Mouse (Mus musculus) layer of hippocampus, adult 9-11 months (tissue): ENCODE measurements around the gene Gopc.
"Not testable (repeated sequence)": the region's sequence is repeated elsewhere in the genome, so short reads cannot be mapped to it uniquely, and the experiment has no call there.

Experiments used
- DNase-seq: peaks from one replicate; pipeline ENCODE4 v3.0.0; 2022

Gene Gopc

GRCm38 (mm10) chr10:52293921-52294577, 87.9 kb downstream of the Gopc start:
- no peak for DNase-seq

GRCm38 (mm10) chr10:52292391-52292790, 89.5 kb downstream of the Gopc start:
- DNase-seq: not testable (repeated sequence)

GRCm38 (mm10) chr10:52289261-52289660, 92.7 kb downstream of the Gopc start:
- no peak for DNase-seq

GRCm38 (mm10) chr10:52287852-52288533, 93.9 kb downstream of the Gopc start:
- no peak for DNase-seq
